Mouse (Mus musculus) liver, adult 2 months (tissue): ENCODE data around the gene Pde9a.

Experiments
- CTCF ChIP-seq: fragments of 200-500 bp; IDR thresholded peaks from 2 replicates; pipeline ENCODE4 v1.5.1; 2011; ENCODE audit warnings: low read depth, low read length, control low read depth
- POLR2A ChIP-seq: fragments of 200-500 bp; IDR thresholded peaks from 2 replicates; pipeline ENCODE4 v1.6.1; 2011; ENCODE audit warnings: low read length, control low read depth; ENCODE audit not compliant: insufficient read depth; ENCODE audit errors: extremely low read depth

- TF ChIP-seq POLR2A = no peak
- no peak for TF ChIP-seq CTCF
Measured at GRCm38 (mm10) chr17:31378361-31378761, 7.6 kb upstream of the Pde9a start.
